Mouse (Mus musculus) CD4-positive, CD25-positive, alpha-beta regulatory T cell, adult 4 months (primary cell): Measurements from ENCODE around the gene Zmynd8. TPM values are rescaled to one million over a fixed set of nuclear protein-coding genes. Genes with fewer than 3 reads are reported as not detected.
"Not testable (repeated sequence)": the region's sequence is repeated elsewhere in the genome, so short reads cannot be mapped to it uniquely, and the experiment has no call there.

ENCODE experiments used
- ATAC-seq: one replicate; pipeline ENCODE4 v1.8.0; 2017
- polyA plus RNA-seq, 2 experiments: library from polyadenylated mRNA; unstranded; fragments of 100-300 nt; shearing (Covaris generic); gene quantifications; one replicate each; pipeline ENCODE4 v1.2.1; 2017

Gene Zmynd8
- polyA plus RNA-seq, 2 experiments from 2014 or later = 66.6 to 75.4 TPM

- not testable (repeated sequence) for ATAC-seq
Observed at GRCm38 (mm10) chr2:165800174-165800573, 98.6 kb downstream of the Zmynd8 start.

- ATAC-seq = no peak
Observed at GRCm38 (mm10) chr2:165797876-165798275, 100.9 kb downstream of the Zmynd8 start.

GRCm38 (mm10) chr2:165793283-165793638 is 105.6 kb downstream of the Zmynd8 start:
- ATAC-seq = peak; percentile 82

- peak; percentile 64 for ATAC-seq
Observed at GRCm38 (mm10) chr2:165792431-165793282, 106.2 kb downstream of the Zmynd8 start.

GRCm38 (mm10) chr2:165791657-165792056 is 107.2 kb downstream of the Zmynd8 start:
- peak; percentile 33 for ATAC-seq

GRCm38 (mm10) chr2:165791026-165791425 is 107.8 kb downstream of the Zmynd8 start:
- no peak for ATAC-seq

- ATAC-seq = no peak
Observed at GRCm38 (mm10) chr2:165789667-165790066, 109.1 kb downstream of the Zmynd8 start.

- ATAC-seq = no peak
Observed at GRCm38 (mm10) chr2:165788796-165789195, 110.0 kb downstream of the Zmynd8 start.

GRCm38 (mm10) chr2:165788005-165788404 is 110.8 kb downstream of the Zmynd8 start:
- no peak for ATAC-seq

GRCm38 (mm10) chr2:165786467-165786866 is 112.3 kb downstream of the Zmynd8 start:
- no peak for ATAC-seq

GRCm38 (mm10) chr2:165785312-165786036 is 113.3 kb downstream of the Zmynd8 start:
- ATAC-seq = no peak

- peak; percentile 50 for ATAC-seq
Observed at GRCm38 (mm10) chr2:165782324-165782723, 116.5 kb downstream of the Zmynd8 start.

GRCm38 (mm10) chr2:165778927-165779326 is 119.9 kb downstream of the Zmynd8 start:
- peak; percentile 72 for ATAC-seq

GRCm38 (mm10) chr2:165769375-165769948 is 129.4 kb downstream of the Zmynd8 start:
- ATAC-seq = no peak

GRCm38 (mm10) chr2:165768805-165769358 is 129.9 kb downstream of the Zmynd8 start:
- no peak for ATAC-seq

GRCm38 (mm10) chr2:165759421-165759985 is 139.3 kb downstream of the Zmynd8 start:
- no peak for ATAC-seq

- no peak for ATAC-seq
Observed at GRCm38 (mm10) chr2:165758534-165758933, 140.3 kb downstream of the Zmynd8 start.

GRCm38 (mm10) chr2:165757799-165758198 is 141.0 kb downstream of the Zmynd8 start:
- ATAC-seq = no peak

- no peak for ATAC-seq
Observed at GRCm38 (mm10) chr2:165752704-165753103, 146.1 kb downstream of the Zmynd8 start.

- no peak for ATAC-seq
Observed at GRCm38 (mm10) chr2:165751068-165751467, 147.7 kb downstream of the Zmynd8 start.

GRCm38 (mm10) chr2:165748426-165748825 is 150.4 kb downstream of the Zmynd8 start:
- no peak for ATAC-seq

- ATAC-seq = no peak
Observed at GRCm38 (mm10) chr2:165747975-165748374, 150.8 kb downstream of the Zmynd8 start.
